In the genomic region with DNA sequence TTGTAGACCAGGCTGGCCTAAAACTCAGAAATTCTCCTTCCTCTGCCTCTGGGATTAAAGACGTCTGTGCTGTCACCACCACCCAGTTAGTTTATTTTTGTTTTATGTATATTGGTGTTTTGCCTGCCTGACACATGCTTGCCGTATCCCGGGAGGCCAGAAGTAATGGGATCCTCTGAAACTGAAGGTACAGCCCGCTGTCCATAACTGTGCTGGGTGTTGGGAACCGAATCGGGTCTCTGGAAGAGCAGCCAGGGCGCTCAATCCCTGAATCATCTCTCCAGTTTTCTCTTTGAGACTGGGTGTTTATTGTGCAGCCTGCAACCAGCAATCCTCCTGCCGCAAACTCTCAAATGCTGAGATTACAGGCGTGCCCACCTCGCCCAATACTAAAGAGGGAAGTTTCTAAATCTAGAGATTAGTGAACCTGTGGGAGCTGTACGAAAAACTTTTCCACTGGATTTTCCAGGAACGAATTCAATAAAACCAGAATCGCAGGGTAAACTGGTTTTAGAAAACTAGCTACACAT, we compare ENCODE assay signal across 7 mouse cellular contexts. TPM values are rescaled to one million over a fixed set of nuclear protein-coding genes. Genes with fewer than 3 reads are reported as not detected.
DNase-seq lines count a peak whose midpoint lies in the region; ATAC-seq and TF ChIP-seq lines count a peak whose summit lies in the region.

No protein-coding gene starts in this region.

- WGBS in embryonic facial prominence, embryonic 10.5 days: 8% methylated on average over 13 of the region's 13 CpGs
- 7% methylated on average over 13 of the region's 13 CpGs for WGBS in heart, embryonic 13.5 days

- ATAC-seq in heart, embryonic 13.5 days (ENCODE audit: extremely low read depth, insufficient number of reproducible peaks, low FRiP score, low TSS enrichment): no peak

- H3ac ChIP-seq in myocyte (ENCODE audit: control insufficient read depth, insufficient read length): peak overlapping the region; percentile 31

- H3K4me2 ChIP-seq in heart, embryonic 13.5 days: peak overlapping the region; percentile 81
- peak overlapping the region; percentile 82 for H3K4me2 ChIP-seq in myocyte (ENCODE audit: low read depth)

- no peaks in the 10 kb centered on the region for H3K9me3 ChIP-seq in embryonic facial prominence, embryonic 10.5 days
- H3K9me3 ChIP-seq in heart, embryonic 13.5 days: no peaks in the 10 kb centered on the region

- peak overlapping the region; percentile 77 for H3K4me3 ChIP-seq in embryonic facial prominence, embryonic 10.5 days
- H3K4me3 ChIP-seq in heart, embryonic 13.5 days: peak overlapping the region; percentile 54
- H3K4me3 ChIP-seq in myocyte: peak overlapping the region; percentile 93

- no peaks in the 10 kb centered on the region for H3K27me3 ChIP-seq in embryonic facial prominence, embryonic 10.5 days (replicated peaks; ENCODE audit: low read depth, poor library complexity, severe bottlenecking)
- H3K27me3 ChIP-seq in heart, embryonic 13.5 days (replicated peaks): no peaks in the 10 kb centered on the region
- no peaks in the 10 kb centered on the region for H3K27me3 ChIP-seq in myocyte (ENCODE audit: control insufficient read depth, insufficient read depth, insufficient read length)

- DNase-seq in spleen, adult 12 weeks (ENCODE audit: low spot score): peak; percentile 38
- no peak for DNase-seq in spleen, postnatal 14 days (ENCODE audit: low spot score in 2 of 2)
- DNase-seq in embryonic facial prominence, embryonic 10.5 days (ENCODE audit: low spot score): peak; percentile 57
- DNase-seq in kidney, postnatal 4 days: peak; percentile 43 to 59
- DNase-seq in right cerebral cortex, adult 2 months (ENCODE audit: low spot score in 2 of 2): no peak

- H3K27ac ChIP-seq in embryonic facial prominence, embryonic 10.5 days (replicated peaks): peak overlapping the region; percentile 98
- H3K27ac ChIP-seq in heart, embryonic 13.5 days (replicated peaks): peak overlapping the region; percentile 97

- peak overlapping the region; percentile 93 for H3K9ac ChIP-seq in heart, embryonic 13.5 days

- peaks cover 15% of the 10 kb centered on the region for H3K36me3 ChIP-seq in embryonic facial prominence, embryonic 10.5 days (replicated peaks)
- H3K36me3 ChIP-seq in heart, embryonic 13.5 days: peaks cover 3% of the 10 kb centered on the region
- H3K36me3 ChIP-seq in myocyte (ENCODE audit: control insufficient read depth, insufficient read depth): no peaks in the 10 kb centered on the region

- H3K79me2 ChIP-seq in myocyte (ENCODE audit: control insufficient read depth, insufficient read depth): peaks cover 6% of the 10 kb centered on the region

- peaks cover 28% of the 10 kb centered on the region for H3K4me1 ChIP-seq in embryonic facial prominence, embryonic 10.5 days
- H3K4me1 ChIP-seq in heart, embryonic 13.5 days: peaks cover 22% of the 10 kb centered on the region

- TF ChIP-seq POLR2A in myocyte (IDR thresholded peaks at IDR 0.05; ENCODE audit: insufficient read length, low read depth): no peak

TF ChIP-seq in myocyte, 11 proteins besides CTCF, POLR2A, EP300 and RAD21:
- TF ChIP-seq E2F4 (IDR thresholded peaks at IDR 0.05; ENCODE audit: insufficient read depth): no peak
- TF ChIP-seq TCF12 (IDR thresholded peaks at IDR 0.05; ENCODE audit: insufficient read depth, poor library complexity, severe bottlenecking): no peak
- no peak for TF ChIP-seq MYOG (IDR thresholded peaks at IDR 0.05; ENCODE audit: control insufficient read depth in 1 of 3, insufficient read depth in 1 of 3, insufficient read length in 2 of 3, low read depth in 2 of 3)
- TF ChIP-seq POLR2AphosphoS2 (IDR thresholded peaks at IDR 0.05; ENCODE audit: insufficient read length, low read depth): no peak
- TF ChIP-seq REST (IDR thresholded peaks at IDR 0.05; ENCODE audit: insufficient read depth, insufficient read length): no peak
- TF ChIP-seq TCF3 (IDR thresholded peaks at IDR 0.05; ENCODE audit: insufficient read length, low read depth): no peak
- no peak for TF ChIP-seq SRF (IDR thresholded peaks at IDR 0.05; ENCODE audit: control insufficient read depth, insufficient read length, low read depth)
- TF ChIP-seq MYOD1 (IDR thresholded peaks at IDR 0.05; ENCODE audit: control insufficient read depth in 1 of 3, insufficient read length in 2 of 3, low read depth in 2 of 3): no peak
- no peak for TF ChIP-seq CEBPB (IDR thresholded peaks at IDR 0.05; ENCODE audit: insufficient read depth, poor library complexity, severe bottlenecking)

RNA-seq across cellular contexts. Expression of a gene that starts 0.4 kb away (rescaled TPM):
- polyA plus RNA-seq in embryonic facial prominence, embryonic 10.5 days (2016; fragmentation: Nextera tagmentation; extraction: Ambion mirVana): 28.3 and 28.8 TPM in 2 replicates
- polyA plus RNA-seq in heart, embryonic 13.5 days (2015; fragmentation: Nextera tagmentation; extraction: Ambion mirVana): 22.9 and 23.9 TPM in 2 replicates
- 18.9 TPM for polyA plus RNA-seq in myocyte (2012; fragmentation: generic; extraction: Trizol)

RNA-seq across cellular contexts. Expression of a gene that starts 4.3 kb away (rescaled TPM):
- polyA plus RNA-seq in embryonic facial prominence, embryonic 10.5 days (2016; fragmentation: Nextera tagmentation; extraction: Ambion mirVana): 24.9 and 26.0 TPM in 2 replicates
- 12.3 and 14.8 TPM in 2 replicates for polyA plus RNA-seq in heart, embryonic 13.5 days (2015; fragmentation: Nextera tagmentation; extraction: Ambion mirVana)
- 22.3 TPM for polyA plus RNA-seq in myocyte (2012; fragmentation: generic; extraction: Trizol)

RNA-seq across cellular contexts. Expression of a gene that starts 42.8 kb away (rescaled TPM):
- 48.5 and 55.7 TPM in 2 replicates for polyA plus RNA-seq in embryonic facial prominence, embryonic 10.5 days (2016; fragmentation: Nextera tagmentation; extraction: Ambion mirVana)
- 26.7 and 34.4 TPM in 2 replicates for polyA plus RNA-seq in heart, embryonic 13.5 days (2015; fragmentation: Nextera tagmentation; extraction: Ambion mirVana)
- 58.0 TPM for polyA plus RNA-seq in myocyte (2012; fragmentation: generic; extraction: Trizol)

RNA-seq across cellular contexts. Expression of a gene that starts 48.7 kb away (rescaled TPM):
- polyA plus RNA-seq in embryonic facial prominence, embryonic 10.5 days (2016; fragmentation: Nextera tagmentation; extraction: Ambion mirVana): 23.1 and 26.4 TPM in 2 replicates
- polyA plus RNA-seq in heart, embryonic 13.5 days (2015; fragmentation: Nextera tagmentation; extraction: Ambion mirVana): 21.8 and 23.1 TPM in 2 replicates
- 43.1 TPM for polyA plus RNA-seq in myocyte (2012; fragmentation: generic; extraction: Trizol)

RNA-seq across cellular contexts. Expression of a gene that starts 56.7 kb away (rescaled TPM):
- polyA plus RNA-seq in embryonic facial prominence, embryonic 10.5 days (2016; fragmentation: Nextera tagmentation; extraction: Ambion mirVana): 98.3 and 103 TPM in 2 replicates
- 54.3 and 64.1 TPM in 2 replicates for polyA plus RNA-seq in heart, embryonic 13.5 days (2015; fragmentation: Nextera tagmentation; extraction: Ambion mirVana)
- 11.3 TPM for polyA plus RNA-seq in myocyte (2012; fragmentation: generic; extraction: Trizol)

Comparison
In these comparisons a context has a peak if more than half of its experiments do, and no peak if none do; other contexts are left out.
1. DNase-seq: peak in spleen, adult 12 weeks (single experiment), embryonic facial prominence, embryonic 10.5 days (single experiment) and kidney, postnatal 4 days (2 of 2); none in spleen, postnatal 14 days (0 of 2) and right cerebral cortex, adult 2 months (0 of 2).
2. Peak in every context shown above with its lines, with median percentiles within 50 percentile points of each other: H3K4me3 ChIP-seq.